Mouse (Mus musculus) kidney, adult 2 months (tissue): ENCODE measurements at regions not wholly inside any gene's neighbourhood (a gene's known extent, or its start where the extent isn't known, plus 50 kb on each side); places are given as distances from the start of the nearest gene placed in this dataset.
"Not testable (repeated sequence)": the region's sequence is repeated elsewhere in the genome, so short reads cannot be mapped to it uniquely, and the experiment has no call there.

Experiments
- DNase-seq: peaks from one replicate; pipeline ENCODE4 v3.0.0; 2021
- H3K27ac ChIP-seq: fragments of 200-500 bp; 2 replicates; pipeline ENCODE4 v1.5.1; 2012; ENCODE audit warnings: low read depth, low read length, control low read depth, inconsistent platforms; ENCODE audit not compliant: insufficient read depth
- H3K27me3 ChIP-seq: fragments of 200-500 bp; replicated peaks from 2 replicates; pipeline ENCODE4 v1.6.1; 2012; ENCODE audit warnings: mild to moderate bottlenecking, moderate library complexity, low read length, inconsistent platforms; ENCODE audit not compliant: control insufficient read depth, insufficient read depth
- H3K36me3 ChIP-seq: fragments of 200-500 bp; 2 replicates; pipeline ENCODE4 v1.6.1; 2012; ENCODE audit warnings: mild to moderate bottlenecking, moderate library complexity, low read length, inconsistent platforms; ENCODE audit not compliant: control insufficient read depth, insufficient read depth
- H3K4me1 ChIP-seq: fragments of 200-500 bp; 2 replicates; pipeline ENCODE4 v1.6.1; 2011; ENCODE audit warnings: low read length; ENCODE audit not compliant: control insufficient read depth, insufficient read depth
- H3K4me3 ChIP-seq: fragments of 200-500 bp; 2 replicates; pipeline ENCODE4 v1.5.1; 2011; ENCODE audit warnings: mild to moderate bottlenecking, low read depth, low read length, control low read depth; ENCODE audit not compliant: insufficient read depth
- CTCF ChIP-seq: fragments of 200-500 bp; conservative IDR thresholded peaks from 2 replicates; pipeline ENCODE4 v1.5.1; 2011; ENCODE audit warnings: low read depth, mild to moderate bottlenecking, control low read depth, low read length, moderate library complexity, mixed read lengths; ENCODE audit not compliant: insufficient read depth, insufficient read length
- POLR2A ChIP-seq: fragments of 200-500 bp; IDR thresholded peaks from one replicate; pipeline ENCODE4 v1.6.1; 2011; ENCODE audit warnings: low read depth, low read length, control low read depth
- WGBS: fragments of 180-500 bp; shearing (Covaris S2); methylation state at CpG from one replicate; pipeline ENCODE4 v1.1.7; 2018; 5-methylcytosine and 5-hydroxymethylcytosine counted together

DNA sequence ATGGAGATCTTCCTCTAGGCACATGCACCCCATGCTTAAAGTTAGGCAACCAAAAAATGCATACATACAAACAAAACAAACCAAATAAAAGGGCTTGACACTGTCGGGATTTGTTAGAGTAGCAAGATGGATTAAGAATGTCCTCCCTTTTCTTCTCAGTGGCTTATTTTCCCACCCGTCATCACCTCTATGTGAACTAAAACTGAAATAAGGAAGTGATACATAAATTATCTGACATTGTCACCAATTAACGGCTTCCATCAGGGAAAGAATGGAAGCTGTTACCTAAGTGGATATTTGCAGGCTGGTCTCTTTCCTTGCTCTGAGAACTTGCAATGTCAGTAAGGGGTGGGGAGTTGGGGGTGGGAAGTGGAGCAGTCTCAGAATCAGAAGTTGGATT, 541.5 kb downstream of the Diaph3 start:
- TF ChIP-seq CTCF, result no peak
- TF ChIP-seq POLR2A, result no peak
- Histone ChIP-seq H3K27ac (no peak overlapping the region), H3K36me3 (no peaks in the 10 kb centered on the region), H3K4me1 (no peaks in the 10 kb centered on the region), H3K4me3 (no peak overlapping the region), H3K27me3 (no peaks in the 10 kb centered on the region)
- 32% methylated on average over 3 of the region's 3 CpGs for WGBS
- no peak for DNase-seq

DNA sequence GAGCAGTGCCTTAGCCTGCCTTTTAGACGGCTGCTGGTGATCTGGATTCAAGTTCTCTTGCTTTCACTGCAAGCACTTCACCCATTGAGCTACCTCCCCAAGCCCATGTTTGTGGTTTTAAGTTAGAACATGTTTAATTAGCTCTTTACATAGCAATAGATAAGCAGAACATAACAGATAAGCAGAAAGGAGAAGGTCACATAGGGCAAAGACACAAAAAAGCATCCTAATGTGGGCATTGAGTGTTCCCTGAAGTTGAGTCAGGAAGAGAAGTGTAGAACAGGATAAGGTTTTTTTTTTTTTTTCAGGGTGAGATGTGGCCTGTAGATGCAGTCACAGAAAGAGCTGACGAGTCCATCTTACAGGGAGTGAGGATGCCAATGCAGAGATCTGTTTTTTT, 552.5 kb downstream of the Diaph3 start:
- Histone ChIP-seq H3K4me3 (no peak overlapping the region), H3K4me1 (no peaks in the 10 kb centered on the region), H3K27ac (no peak overlapping the region), H3K36me3 (no peaks in the 10 kb centered on the region), H3K27me3 (no peaks in the 10 kb centered on the region; the same call in 1 of the 2 replicates)
- 88% methylated on average over 2 of the region's 2 CpGs for WGBS
- TF ChIP-seq POLR2A (no peak), CTCF (no peak)
- DNase-seq, result no peak

DNA sequence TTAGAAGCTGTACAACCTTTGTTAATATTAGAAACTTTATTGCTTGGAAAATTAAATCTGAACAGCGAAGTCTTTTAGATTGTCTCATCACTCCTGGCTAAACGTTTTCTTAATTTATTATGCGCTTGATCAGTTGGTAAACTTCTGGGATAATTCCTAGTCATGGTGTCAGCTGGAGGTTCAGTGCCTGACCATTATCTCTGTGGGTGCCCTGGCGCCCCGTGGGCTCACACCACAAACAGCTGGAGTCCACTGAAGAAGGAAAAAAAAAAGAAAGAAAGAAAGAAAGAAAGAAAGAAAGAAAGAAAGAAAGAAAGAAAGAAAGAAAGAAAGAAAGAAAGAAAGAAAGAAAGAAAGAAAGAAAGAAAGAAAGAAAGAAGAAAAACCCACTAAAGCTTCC, 555.1 kb downstream of the Diaph3 start:
- not testable (repeated sequence) for H3K4me1 ChIP-seq, H3K27me3 ChIP-seq, H3K27ac ChIP-seq, DNase-seq, H3K36me3 ChIP-seq, H3K4me3 ChIP-seq
- 53% methylated on average over 5 of the region's 5 CpGs for WGBS

- 54% methylated on average over 2 of the region's 2 CpGs for WGBS
- no peak overlapping the region for H3K4me3 ChIP-seq
- DNase-seq, result peak; percentile 44
- no peaks in the 10 kb centered on the region for H3K27me3 ChIP-seq
- peak; percentile 75 for TF ChIP-seq CTCF
- no peak for TF ChIP-seq POLR2A
- no peaks in the 10 kb centered on the region for H3K36me3 ChIP-seq
- no peak overlapping the region for H3K27ac ChIP-seq
- no peaks in the 10 kb centered on the region for H3K4me1 ChIP-seq
Observed at GRCm38 (mm10) chr14:86562728-86563127, 578.3 kb downstream of the Diaph3 start.

DNA sequence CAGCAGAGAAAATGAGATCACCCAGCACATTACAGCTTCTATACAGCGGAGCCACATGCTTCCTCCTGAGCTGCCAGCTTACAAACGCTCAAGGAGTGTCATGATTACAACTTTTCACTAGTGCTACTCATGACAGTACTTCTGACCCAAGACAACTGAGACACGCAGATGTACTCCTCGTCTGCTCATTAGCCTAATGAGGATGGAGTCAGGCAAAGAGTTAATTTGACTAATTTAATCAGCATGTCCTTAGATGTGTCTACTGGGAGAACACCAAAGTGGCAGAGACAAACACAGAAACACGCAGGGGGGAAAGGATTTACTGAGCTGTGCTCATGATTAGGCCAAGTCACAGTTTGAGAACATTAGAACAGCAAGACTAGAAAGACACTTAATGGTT, 603.0 kb downstream of the Diaph3 start:
- no peak overlapping the region for H3K4me3 ChIP-seq
- no peaks in the 10 kb centered on the region for H3K27me3 ChIP-seq
- no peak for TF ChIP-seq POLR2A
- 77% methylated on average over 5 of the region's 5 CpGs for WGBS
- H3K27ac ChIP-seq, result no peak overlapping the region
- DNase-seq, result no peak
- no peaks in the 10 kb centered on the region for H3K4me1 ChIP-seq
- no peaks in the 10 kb centered on the region for H3K36me3 ChIP-seq

GRCm38 (mm10) chr14:86536341-86537027, 604.6 kb downstream of the Diaph3 start:
- H3K27me3 ChIP-seq, result no peaks in the 10 kb centered on the region
- WGBS, result 94% methylated on average over 1 of the region's 1 CpGs

GRCm38 (mm10) chr14:86510408-86510807, 630.6 kb downstream of the Diaph3 start:
- Histone ChIP-seq H3K4me3 (no peak overlapping the region), H3K27ac (no peak overlapping the region), H3K27me3 (no peaks in the 10 kb centered on the region), H3K36me3 (no peaks in the 10 kb centered on the region), H3K4me1 (no peaks in the 10 kb centered on the region)
- WGBS, result 91% methylated on average over 9 of the region's 9 CpGs
- DNase-seq, result no peak
- TF ChIP-seq POLR2A (no peak), CTCF (no peak)

More at GRCm38 (mm10) chr14:86536341-86537027, 604.6 kb downstream of the Diaph3 start:
- H3K27ac ChIP-seq, result no peak overlapping the region
- TF ChIP-seq POLR2A (no peak), CTCF (no peak)
- H3K4me3 ChIP-seq, result no peak overlapping the region
- DNase-seq, result no peak
- H3K36me3 ChIP-seq, result no peaks in the 10 kb centered on the region
- H3K4me1 ChIP-seq, result no peaks in the 10 kb centered on the region

DNA sequence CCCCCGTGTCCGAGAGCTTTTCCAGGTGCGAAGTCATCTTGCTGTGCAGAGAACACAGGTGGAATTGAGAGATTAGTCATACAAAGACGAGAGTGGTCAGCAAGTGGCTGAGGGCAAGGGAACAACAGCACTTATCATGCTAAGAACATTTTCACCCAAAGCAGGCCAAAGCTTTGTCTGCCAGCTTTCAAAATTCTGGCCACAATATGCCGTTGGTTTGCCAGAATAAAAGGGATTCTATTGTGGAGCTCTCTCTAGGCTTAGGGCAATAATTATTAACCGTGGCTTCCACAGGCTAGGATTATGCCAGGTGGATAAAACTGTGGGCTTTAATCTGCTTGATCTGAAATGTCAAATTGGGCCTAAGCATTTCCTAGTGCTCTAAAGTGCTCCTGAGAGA, 631.3 kb downstream of the Diaph3 start:
- Histone ChIP-seq H3K27me3 (no peaks in the 10 kb centered on the region), H3K4me1 (no peaks in the 10 kb centered on the region), H3K36me3 (no peaks in the 10 kb centered on the region), H3K27ac (no peak overlapping the region), H3K4me3 (no peak overlapping the region)
- no peak for TF ChIP-seq CTCF
- TF ChIP-seq POLR2A, result no peak
- no peak for DNase-seq
- 87% methylated on average over 6 of the region's 6 CpGs for WGBS
